Mouse (Mus musculus): ENCODE data around the gene Dgki.

GRCm38 (mm10) chr6:37082990-37083389 is 217.0 kb downstream of the Dgki start:
- TF ChIP-seq CTCF (IDR thresholded peaks at IDR 0.05; ENCODE audit: insufficient read depth, low read depth, low read length) (no peak), POLR2A (IDR thresholded peaks at IDR 0.05; ENCODE audit: insufficient read depth, low read depth, low read length) (no peak)
